Mouse (Mus musculus) duodenum, adult 2 months (tissue): ENCODE measurements around the gene Ccpg1os. TPM values are rescaled to one million over a fixed set of nuclear protein-coding genes. Genes with fewer than 3 reads are reported as not detected.

ENCODE experiments used
- polyA plus RNA-seq: library from polyadenylated mRNA; depleted of rRNA; stranded (reverse); fragments of >200 nt; gene quantifications from 2 replicates; pipeline ENCODE4 v1.2.3, GENCODE M21; 2012; ENCODE audit warnings: low replicate concordance; rRNA removed

Gene Ccpg1os
- 1.3 and 4.1 TPM in 2 replicates for polyA plus RNA-seq

GRCm38 (mm10) chr9:72985250-72986220 is at the start of gene Ccpg1os, which contains the start of gene Ccpg1:
Ccpg1os (minus strand) TSS chr9:72985382.
Ccpg1 (plus strand) TSS chr9:72985429.

GRCm38 (mm10) chr9:72958521-72959450 is 26.4 kb downstream of the Ccpg1os start, which contains the start of the genes Dyx1c1 and Gm44503:
Dyx1c1 (plus strand) TSS chr9:72958785.
Gm44503 (plus strand) TSS chr9:72958852.

Other genes with a start within 250 kb of the Ccpg1os start
- gene Prtg, start 178.5 kb downstream of the Ccpg1os start, polyA plus RNA-seq = 0.01 and 0.06 TPM in 2 replicates
- 0.07 and 0.08 TPM in 2 replicates for gene Pygo1, start 59.7 kb downstream of the Ccpg1os start, polyA plus RNA-seq
- not detected in 2 replicates for gene Dyx1c1, start 26.6 kb downstream of the Ccpg1os start, polyA plus RNA-seq
- gene Gm44503, start 26.5 kb downstream of the Ccpg1os start, polyA plus RNA-seq = not detected in 2 replicates
- gene Ccpg1, start within 50 bp of the Ccpg1os start, polyA plus RNA-seq = 1.7 and 3.1 TPM in 2 replicates
- 2.5 and 4.8 TPM in 2 replicates for gene Pigb, start 55.0 kb upstream of the Ccpg1os start, polyA plus RNA-seq
- 2.4 and 6.2 TPM in 2 replicates for gene Rab27a, start 59.5 kb upstream of the Ccpg1os start, polyA plus RNA-seq
- gene Khdc3, start 116.5 kb upstream of the Ccpg1os start, polyA plus RNA-seq = 0.30 and 0.56 TPM in 2 replicates
- gene Gm20509, start 117.1 kb upstream of the Ccpg1os start, polyA plus RNA-seq = not detected in 2 replicates
- 2.7 and 2.9 TPM in 2 replicates for gene Rsl24d1, start 128.0 kb upstream of the Ccpg1os start, polyA plus RNA-seq